19 mouse cellular contexts compared by ENCODE assay signal in the genomic region with DNA sequence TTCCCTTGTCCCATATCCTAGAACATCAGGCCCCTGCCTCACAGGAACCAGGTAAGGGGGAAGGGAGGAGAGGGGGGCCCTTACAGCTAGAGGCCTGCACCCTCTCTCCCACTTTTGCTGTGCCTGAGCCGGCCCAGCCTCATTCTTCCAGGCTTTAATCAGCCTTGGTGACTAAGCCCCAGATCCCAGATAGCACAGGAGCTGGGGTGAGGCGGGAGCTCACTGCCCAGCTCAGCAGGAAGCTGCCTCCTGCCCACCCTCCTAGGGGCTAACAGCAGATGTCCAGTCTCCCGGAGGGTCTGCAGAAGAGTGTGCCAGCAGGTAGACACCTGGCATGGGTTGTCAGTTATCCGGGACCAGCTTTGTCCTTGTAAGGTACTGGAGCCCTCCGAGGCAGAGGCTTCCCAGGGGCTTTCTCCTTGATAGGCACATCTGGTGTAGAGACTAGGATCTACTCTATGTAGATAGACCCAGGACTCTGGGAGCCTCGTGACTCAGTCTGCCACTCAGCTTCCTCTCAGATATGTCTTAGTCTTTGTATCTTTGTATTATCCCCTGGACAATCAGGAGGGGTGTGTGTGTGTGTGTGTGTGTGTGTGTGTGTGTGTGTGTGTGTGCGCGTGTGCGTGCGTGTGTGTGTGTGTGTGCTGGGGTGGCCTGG. TPM values are rescaled to one million over a fixed set of nuclear protein-coding genes. Genes with fewer than 3 reads are reported as not detected.
DNase-seq lines count a peak whose midpoint lies in the region; ATAC-seq and TF ChIP-seq lines count a peak whose summit lies in the region.
"Had no signal": no experiment of that assay in that cellular context is flagged by ENCODE, and none has a peak within 500 bp of the region (broad histone marks: within the 10 kb centered on the region; RNA-seq: fewer than 3 reads in every experiment).

No protein-coding gene starts in this region.

- TF ChIP-seq EP300 in MEL (IDR thresholded peaks at IDR 0.05; ENCODE audit: low read depth in 1 of 2, low read length in 2 of 2): no peak

- 0 out of 2 replicates have a peak overlapping the region, but pooled peaks have one; percentile 21 for H3K27ac ChIP-seq in forebrain, embryonic 13.5 days
- H3K27ac ChIP-seq in forebrain, postnatal 0 days (ENCODE audit: low read depth, low read length): no peak overlapping the region
- H3K27ac ChIP-seq in liver, embryonic 13.5 days: peak overlapping the region; percentile 18; the same call in 1 of the 2 replicates
- H3K27ac ChIP-seq in liver, embryonic 11.5 days (ENCODE audit: low read depth, low read length): no peak overlapping the region
- H3K27ac ChIP-seq in MEL (ENCODE audit: control insufficient read depth, low read depth, low read length): peak overlapping the region; percentile 12
- peak overlapping the region; percentile 75 for H3K27ac ChIP-seq in stomach, embryonic 15.5 days
- H3K27ac ChIP-seq: hindbrain, embryonic 14.5 days; macrophage; midbrain, embryonic 12.5 days had no signal

- no peak for TF ChIP-seq POLR2A in MEL (IDR thresholded peaks at IDR 0.05; ENCODE audit: control insufficient read depth in 1 of 2, insufficient read depth in 1 of 2, low read depth in 1 of 2, low read length in 2 of 2, poor library complexity in 1 of 2)

- no peak overlapping the region for H3K4me3 ChIP-seq in forebrain, embryonic 13.5 days
- no peak overlapping the region for H3K4me3 ChIP-seq in forebrain, postnatal 0 days (ENCODE audit: low read depth, low read length)
- H3K4me3 ChIP-seq in liver, embryonic 13.5 days (replicated peaks): no peak overlapping the region
- no peak overlapping the region for H3K4me3 ChIP-seq in liver, embryonic 11.5 days (ENCODE audit: low read depth, low read length)
- no peak overlapping the region for H3K4me3 ChIP-seq in MEL (ENCODE audit: control insufficient read depth in 1 of 2, insufficient read depth in 1 of 2, low read depth in 2 of 2, low read length in 2 of 2)
- no peak overlapping the region for H3K4me3 ChIP-seq in stomach, embryonic 15.5 days (replicated peaks)
- H3K4me3 ChIP-seq: midbrain, embryonic 12.5 days had no signal

- no peak for TF ChIP-seq CTCF in forebrain, postnatal 0 days (IDR thresholded peaks at IDR 0.05; ENCODE audit: low read depth)
- no peak for TF ChIP-seq CTCF in MEL (IDR thresholded peaks at IDR 0.05 in 2 of 3, conservative IDR thresholded peaks at IDR 0.05 in 1 of 3; ENCODE audit: control insufficient read depth in 1 of 3, insufficient read depth in 1 of 3, low read depth in 2 of 3, low read length in 3 of 3, poor library complexity in 1 of 3, severe bottlenecking in 1 of 3)

- H3K79me2 ChIP-seq in MEL (ENCODE audit: control insufficient read depth, insufficient read depth, low read length, poor library complexity): no peaks in the 10 kb centered on the region

- H3K4me1 ChIP-seq in forebrain, embryonic 13.5 days: no peaks in the 10 kb centered on the region
- no peaks in the 10 kb centered on the region for H3K4me1 ChIP-seq in forebrain, postnatal 0 days (ENCODE audit: insufficient read depth)
- peaks cover 27% of the 10 kb centered on the region for H3K4me1 ChIP-seq in liver, embryonic 13.5 days (replicated peaks)
- H3K4me1 ChIP-seq in liver, embryonic 11.5 days (replicated peaks; ENCODE audit: control insufficient read depth, insufficient read depth, low read length): peaks cover 13% of the 10 kb centered on the region; the same call in 1 of the 2 replicates
- no peaks in the 10 kb centered on the region for H3K4me1 ChIP-seq in MEL (ENCODE audit: control insufficient read depth in 1 of 2, insufficient read depth in 2 of 2, low read length in 2 of 2)
- H3K4me1 ChIP-seq in stomach, embryonic 15.5 days: peaks cover 18% of the 10 kb centered on the region; the same call in 1 of the 2 replicates
- H3K4me1 ChIP-seq: midbrain, embryonic 12.5 days had no signal

- H3K27me3 ChIP-seq in forebrain, embryonic 13.5 days: no peaks in the 10 kb centered on the region
- no peaks in the 10 kb centered on the region for H3K27me3 ChIP-seq in forebrain, postnatal 0 days (ENCODE audit: insufficient read depth, low read length)
- no peaks in the 10 kb centered on the region for H3K27me3 ChIP-seq in liver, embryonic 13.5 days
- no peaks in the 10 kb centered on the region for H3K27me3 ChIP-seq in liver, embryonic 11.5 days (replicated peaks; ENCODE audit: control insufficient read depth, insufficient read depth, low read length)
- no peaks in the 10 kb centered on the region for H3K27me3 ChIP-seq in MEL (ENCODE audit: control insufficient read depth in 1 of 2, insufficient read depth in 2 of 2, low read length in 2 of 2)
- no peaks in the 10 kb centered on the region for H3K27me3 ChIP-seq in stomach, embryonic 15.5 days (replicated peaks)
- H3K27me3 ChIP-seq: midbrain, embryonic 12.5 days had no signal

- DNase-seq in forebrain, postnatal 0 days: no peak
- DNase-seq in liver, embryonic 13.5 days: no peak
- DNase-seq in liver, embryonic 11.5 days (ENCODE audit: low spot score): no peak
- no peak for DNase-seq in MEL (ENCODE audit: low read depth, low spot score)
- DNase-seq in layer of hippocampus, adult 11-12 months (ENCODE audit: low spot score): no peak
- DNase-seq: adrenal gland, postnatal 25 days; cerebellum, postnatal 10 days; gastrocnemius, postnatal 36 days; kidney, adult 8-10 months; kidney, postnatal 4 days; lung, adult 2 months had no signal

- no peaks in the 10 kb centered on the region for H3K9me3 ChIP-seq in forebrain, embryonic 13.5 days (replicated peaks)
- H3K9me3 ChIP-seq in forebrain, postnatal 0 days (ENCODE audit: low read length): no peaks in the 10 kb centered on the region
- no peaks in the 10 kb centered on the region for H3K9me3 ChIP-seq in liver, embryonic 13.5 days (replicated peaks)
- H3K9me3 ChIP-seq in liver, embryonic 11.5 days (ENCODE audit: control insufficient read depth, low read length): no peaks in the 10 kb centered on the region
- no peaks in the 10 kb centered on the region for H3K9me3 ChIP-seq in MEL (replicated peaks; ENCODE audit: insufficient read depth, low read length)
- no peaks in the 10 kb centered on the region for H3K9me3 ChIP-seq in stomach, embryonic 15.5 days
- H3K9me3 ChIP-seq: midbrain, embryonic 12.5 days had no signal

- no peak overlapping the region for H3K4me2 ChIP-seq in forebrain, embryonic 13.5 days
- H3K4me2 ChIP-seq in forebrain, postnatal 0 days (ENCODE audit: low read depth): no peak overlapping the region
- no peak overlapping the region for H3K4me2 ChIP-seq in liver, embryonic 13.5 days
- H3K4me2 ChIP-seq in liver, embryonic 11.5 days: no peak overlapping the region
- no peak overlapping the region for H3K4me2 ChIP-seq in stomach, embryonic 15.5 days
- H3K4me2 ChIP-seq: hindbrain, embryonic 14.5 days; midbrain, embryonic 12.5 days had no signal

- ATAC-seq in forebrain, embryonic 13.5 days: no peak
- ATAC-seq in forebrain, postnatal 0 days: no peak
- ATAC-seq in liver, embryonic 13.5 days (ENCODE audit: low read depth): no peak
- no peak for ATAC-seq in liver, embryonic 11.5 days (replicated peaks; ENCODE audit: low FRiP score)
- ATAC-seq in stomach, embryonic 15.5 days (ENCODE audit: insufficient read depth, low FRiP score, low read depth): peak; percentile 56

- H3K36me3 ChIP-seq in forebrain, embryonic 13.5 days (ENCODE audit: poor library complexity, severe bottlenecking): peaks cover 93% of the 10 kb centered on the region
- peaks cover 83% of the 10 kb centered on the region for H3K36me3 ChIP-seq in forebrain, postnatal 0 days (ENCODE audit: insufficient read depth)
- peaks cover 75% of the 10 kb centered on the region for H3K36me3 ChIP-seq in liver, embryonic 13.5 days
- H3K36me3 ChIP-seq in liver, embryonic 11.5 days (ENCODE audit: control insufficient read depth, insufficient read depth, low read length): peaks cover 52% of the 10 kb centered on the region
- H3K36me3 ChIP-seq in MEL (ENCODE audit: control insufficient read depth in 1 of 2, insufficient read depth in 2 of 2, low read length in 2 of 2): peaks cover 0 to 1% of the 10 kb centered on the region in 2 experiments; a peak in 1 of 4 replicates
- peaks cover 43% of the 10 kb centered on the region for H3K36me3 ChIP-seq in stomach, embryonic 15.5 days

- TF ChIP-seq RAD21 in MEL (IDR thresholded peaks at IDR 0.05; ENCODE audit: low read depth, low read length): no peak

- 66% methylated on average over 8 of the region's 10 CpGs for WGBS in forebrain, embryonic 13.5 days
- WGBS in forebrain, postnatal 0 days: 82% methylated on average over 10 of the region's 10 CpGs
- WGBS in liver, embryonic 13.5 days (ENCODE audit: insufficient replicate concordance): 79% methylated on average over 10 of the region's 10 CpGs
- WGBS in liver, embryonic 11.5 days: 79% methylated on average over 10 of the region's 10 CpGs
- 75% methylated on average over 7 of the region's 10 CpGs for WGBS in stomach, embryonic 15.5 days

- no peak overlapping the region for H3K9ac ChIP-seq in forebrain, embryonic 13.5 days
- H3K9ac ChIP-seq in forebrain, postnatal 0 days: no peak overlapping the region
- no peak overlapping the region for H3K9ac ChIP-seq in liver, embryonic 13.5 days
- H3K9ac ChIP-seq in liver, embryonic 11.5 days (ENCODE audit: low read depth, low read length): no peak overlapping the region
- H3K9ac ChIP-seq in MEL (ENCODE audit: control insufficient read depth, low read depth, low read length, poor library complexity, severe bottlenecking): no peak overlapping the region
- H3K9ac ChIP-seq in stomach, embryonic 15.5 days: no peak overlapping the region
- H3K9ac ChIP-seq: hindbrain, embryonic 14.5 days; midbrain, embryonic 12.5 days had no signal

RNA-seq across cellular contexts. Expression of a gene that starts 33.5 kb away (rescaled TPM):
- polyA plus RNA-seq in forebrain, embryonic 13.5 days (2015; fragmentation: Nextera tagmentation; extraction: Ambion mirVana): 14.6 TPM in 2 replicates
- total RNA-seq in forebrain, postnatal 0 days (2014; rRNA removed): 48.4 and 55.3 TPM in 2 replicates
- 10.3 and 13.2 TPM in 2 replicates for polyA plus RNA-seq in forebrain, postnatal 0 days (2015; fragmentation: Nextera tagmentation; extraction: Ambion mirVana)
- polyA plus RNA-seq in liver, embryonic 13.5 days (2015; fragmentation: Nextera tagmentation; extraction: Ambion mirVana): 4.2 and 4.9 TPM in 2 replicates
- polyA plus RNA-seq in liver, embryonic 11.5 days (2014; fragmentation: Nextera tagmentation; extraction: Ambion mirVana): 10.8 and 11.6 TPM in 2 replicates
- total RNA-seq in MEL (2012; rRNA removed): 30.3 and 34.8 TPM in 2 replicates
- polyA plus RNA-seq in MEL (2012; ENCODE audit: insufficient read depth in 1 of 2, insufficient read length in 2 of 2, low read depth in 1 of 2, low replicate concordance in 2 of 2, missing spikeins in 1 of 2): 10 to 100 TPM in 1 of 2 experiments, not detected in 1; 77.0 TPM
- polyA plus RNA-seq in stomach, embryonic 15.5 days (2015; fragmentation: Nextera tagmentation; extraction: Ambion mirVana): 12.0 and 14.9 TPM in 2 replicates

RNA-seq across cellular contexts. Expression of a gene that starts 58.5 kb away (rescaled TPM):
- polyA plus RNA-seq in forebrain, embryonic 13.5 days (2015; fragmentation: Nextera tagmentation; extraction: Ambion mirVana): 0.04 TPM in 1 of 2 replicates, not detected in the other
- total RNA-seq in forebrain, postnatal 0 days (2014; rRNA removed): not detected in 2 replicates
- not detected in 2 replicates for polyA plus RNA-seq in forebrain, postnatal 0 days (2015; fragmentation: Nextera tagmentation; extraction: Ambion mirVana)
- 0.54 and 0.67 TPM in 2 replicates for polyA plus RNA-seq in liver, embryonic 13.5 days (2015; fragmentation: Nextera tagmentation; extraction: Ambion mirVana)
- polyA plus RNA-seq in liver, embryonic 11.5 days (2014; fragmentation: Nextera tagmentation; extraction: Ambion mirVana): 0.41 and 0.66 TPM in 2 replicates
- total RNA-seq in MEL (2012; rRNA removed): not detected in 2 replicates
- polyA plus RNA-seq in MEL (2012; ENCODE audit: insufficient read depth in 1 of 2, insufficient read length in 2 of 2, low read depth in 1 of 2, low replicate concordance in 2 of 2, missing spikeins in 1 of 2): not detected
- 6.4 and 7.3 TPM in 2 replicates for polyA plus RNA-seq in stomach, embryonic 15.5 days (2015; fragmentation: Nextera tagmentation; extraction: Ambion mirVana)
- total RNA-seq: adrenal gland, postnatal 25 days; left cerebral cortex, adult 18-20 months had no signal
- polyA plus RNA-seq: heart, postnatal 0 days; hindbrain, embryonic 14.5 days; limb, embryonic 11.5 days; macrophage had no signal

Comparison
In these comparisons a context has a peak if more than half of its experiments do, and no peak if none do; other contexts are left out.
1. H3K27ac ChIP-seq: peak in forebrain, embryonic 13.5 days (single experiment), liver, embryonic 13.5 days (single experiment), MEL (single experiment) and stomach, embryonic 15.5 days (single experiment); none in forebrain, postnatal 0 days (single experiment) and liver, embryonic 11.5 days (single experiment).